Mouse (Mus musculus) left cerebral cortex, postnatal 36 days (tissue): Measurements from ENCODE around the gene Ankrd13a. TPM values are rescaled to one million over a fixed set of nuclear protein-coding genes. Genes with fewer than 3 reads are reported as not detected.

Experiments
- DNase-seq, 2 experiments: peaks; one replicate each; pipeline ENCODE4 v3.0.0; 2021 to 2022; ENCODE audit warnings: low spot score in 2 of 2, mixed read lengths in 1 of 2
- intact Hi-C: fragments of 180-260 bp; cut with DNase I; formaldehyde crosslinking; loops from one replicate; pipeline ENCODE4 v1.15.1; 2025
- total RNA-seq, 2 experiments: library from RNA; stranded (reverse); gene quantifications; 2 replicates each; pipeline ENCODE4 v1.2.3; 2021

The Ankrd13a gene
- total RNA-seq, 2 experiments from 2014 or later: 34.7 to 35.4 TPM

- no peak for DNase-seq
- intact Hi-C loops: no loop called here
These were observed 9.4 kb upstream of the Ankrd13a start for GRCm38 (mm10) chr5:114764812-114765735.

GRCm38 (mm10) chr5:114766686-114767085 lies 7.8 kb upstream of the Ankrd13a start:
- DNase-seq: no peak
- intact Hi-C loops: no loop called here

- no peak for DNase-seq
- intact Hi-C loops: no loop called here
These were observed 7.3 kb upstream of the Ankrd13a start for GRCm38 (mm10) chr5:114767185-114767584.

- no peak for DNase-seq
- intact Hi-C loops: loop anchor here (5.0 kb wide), 2 partner anchors 38 to 62 kb away; partner anchors contain the start of gene Tchp
These were observed 4.7 kb upstream of the Ankrd13a start for GRCm38 (mm10) chr5:114769786-114770185.

- DNase-seq: no peak
- intact Hi-C loops: loop anchor here (5.0 kb wide), 2 partner anchors 36 to 64 kb away; partner anchors contain the start of gene Tchp
These were observed 2.7 kb upstream of the Ankrd13a start for GRCm38 (mm10) chr5:114771796-114772195.

GRCm38 (mm10) chr5:114772456-114773203 lies 1.8 kb upstream of the Ankrd13a start:
- DNase-seq: no peak
- intact Hi-C loops: loop anchor here (5.0 kb wide), 2 partner anchors 35 to 65 kb away; partner anchors contain the start of gene Tchp

GRCm38 (mm10) chr5:114773211-114773710 lies 1.2 kb upstream of the Ankrd13a start:
- peak; percentile 95 to 96 for DNase-seq
- intact Hi-C loops: loop anchor here (5.0 kb wide), 2 partner anchors 34 to 66 kb away; partner anchors contain the start of gene Tchp

- DNase-seq: peak in 1 of 2 experiments; percentile 36
- intact Hi-C loops: loop anchor here (5.0 kb wide), 2 partner anchors 34 to 66 kb away; partner anchors contain the start of gene Tchp
These were observed 697 bp upstream of the Ankrd13a start for GRCm38 (mm10) chr5:114773780-114774179.

- DNase-seq: peak in 1 of 2 experiments; percentile 28
- intact Hi-C loops: no loop called here
These were observed 841 bp downstream of the Ankrd13a start, which contains the start of gene Git2 for GRCm38 (mm10) chr5:114775056-114775979. Gene Git2, minus strand, starts transcription at chr5:114775517.

- DNase-seq: no peak
- intact Hi-C loops: no loop called here
These were observed 1.7 kb downstream of the Ankrd13a start for GRCm38 (mm10) chr5:114776174-114776573.

GRCm38 (mm10) chr5:114779956-114780489 lies 5.5 kb downstream of the Ankrd13a start:
- intact Hi-C loops: no loop called here

GRCm38 (mm10) chr5:114780912-114781311 lies 6.4 kb downstream of the Ankrd13a start:
- intact Hi-C loops: no loop called here
- DNase-seq: no peak

More at GRCm38 (mm10) chr5:114779956-114780489, 5.5 kb downstream of the Ankrd13a start:
- DNase-seq: no peak

GRCm38 (mm10) chr5:114782991-114783390 lies 8.5 kb downstream of the Ankrd13a start:
- intact Hi-C loops: no loop called here
- no peak for DNase-seq

- no peak for DNase-seq
- intact Hi-C loops: no loop called here
These were observed 9.1 kb downstream of the Ankrd13a start for GRCm38 (mm10) chr5:114783405-114784163.

GRCm38 (mm10) chr5:114784622-114785165 lies 10.2 kb downstream of the Ankrd13a start:
- no peak for DNase-seq
- intact Hi-C loops: no loop called here

- DNase-seq: no peak
- intact Hi-C loops: no loop called here
These were observed 10.7 kb downstream of the Ankrd13a start for GRCm38 (mm10) chr5:114785196-114785595.

- no peak for DNase-seq
- intact Hi-C loops: no loop called here
These were observed 18.8 kb downstream of the Ankrd13a start for GRCm38 (mm10) chr5:114793317-114793716.

GRCm38 (mm10) chr5:114794609-114795008 lies 20.1 kb downstream of the Ankrd13a start:
- DNase-seq: no peak
- intact Hi-C loops: no loop called here
